Mouse (Mus musculus): ENCODE measurements around the gene Ttc9. TPM values are rescaled to one million over a fixed set of nuclear protein-coding genes. Genes with fewer than 3 reads are reported as not detected.

The Ttc9 gene
- total and polyA plus RNA-seq, 2 experiments: not detected

DNA sequence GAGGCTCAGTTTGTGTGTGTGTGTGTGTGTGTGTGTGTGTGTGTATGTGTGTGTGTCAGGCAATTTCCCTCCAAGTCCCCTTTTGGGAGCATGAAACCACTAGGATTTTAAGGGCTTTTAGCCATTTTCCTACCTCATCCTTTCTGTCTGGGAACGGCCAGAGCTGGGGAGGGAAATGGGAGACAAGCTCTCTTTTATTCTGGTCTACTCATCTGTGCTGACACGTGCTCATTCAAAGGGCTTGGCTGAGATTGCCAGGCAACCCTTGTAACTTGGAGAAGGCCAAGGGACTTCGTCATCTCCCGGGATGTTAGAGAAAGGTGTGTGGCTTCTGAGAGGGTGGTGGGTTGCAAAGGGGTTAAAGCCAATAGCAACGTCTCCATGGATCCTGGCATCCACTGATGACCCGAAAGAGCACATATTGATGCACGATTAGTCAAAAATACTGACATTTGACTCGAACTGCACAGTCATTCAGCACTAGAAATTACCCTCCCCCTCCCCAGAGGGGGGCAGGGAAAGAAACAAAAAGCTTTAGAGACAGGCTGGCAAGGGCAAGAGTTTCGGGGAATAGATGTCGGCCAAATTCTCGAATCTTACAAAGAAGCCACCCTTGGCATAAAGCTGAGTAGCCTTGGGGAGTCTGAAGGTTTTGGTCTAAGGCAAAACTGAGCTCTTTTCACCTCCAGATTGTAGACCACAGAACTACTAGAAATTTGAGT, 11.5 kb downstream of the Ttc9 start:
- no peak for TF ChIP-seq POLR2A (IDR thresholded peaks at IDR 0.05; ENCODE audit: extremely low read depth, insufficient read depth, low read length)
- no peak for TF ChIP-seq CTCF (IDR thresholded peaks at IDR 0.05; ENCODE audit: low read depth, low read length)
- H3K27me3 ChIP-seq (ENCODE audit: control insufficient read depth, insufficient read depth, low read length): peaks cover 2% of the 10 kb centered on the region; the same call in 1 of the 2 replicates
- no peaks in the 10 kb centered on the region for H3K36me3 ChIP-seq (ENCODE audit: control insufficient read depth, insufficient read depth, low read length)
- WGBS: 76% methylated on average over 11 of the region's 11 CpGs
- no peak overlapping the region for H3K4me3 ChIP-seq (ENCODE audit: insufficient read depth, low read depth, low read length)
- no peaks in the 10 kb centered on the region for H3K79me2 ChIP-seq (ENCODE audit: control insufficient read depth, insufficient read depth, low read length)
- no peak overlapping the region for H3K27ac ChIP-seq (replicated peaks; ENCODE audit: insufficient read depth, low read depth, low read length)
- no peaks in the 10 kb centered on the region for H3K4me1 ChIP-seq (ENCODE audit: control insufficient read depth, insufficient read depth, low read length)
- no peak overlapping the region for H3K9ac ChIP-seq (ENCODE audit: low read depth, low read length)
- DNase-seq (ENCODE audit: extremely low read depth, low read depth, low spot score): no peak

DNA sequence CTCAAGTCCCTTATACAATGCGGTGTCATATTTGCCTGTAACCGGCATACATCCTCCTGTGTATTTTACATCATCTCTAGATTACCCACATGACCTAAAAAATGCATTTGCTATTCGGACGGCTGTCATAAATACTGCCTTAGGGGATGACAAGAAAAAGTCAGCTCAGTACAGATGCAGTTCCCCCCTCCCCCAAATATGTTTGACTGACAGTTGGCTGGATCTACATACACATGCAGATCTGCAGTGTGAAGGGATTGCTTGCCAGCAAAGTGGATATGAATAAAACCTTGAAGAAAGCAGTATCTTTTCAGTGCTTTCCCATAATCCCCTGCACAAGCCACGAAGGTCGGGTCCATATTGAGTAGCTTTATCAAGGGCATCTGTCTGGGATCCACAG, 15.8 kb downstream of the Ttc9 start:
- Histone ChIP-seq H3K27me3 (ENCODE audit: control insufficient read depth, insufficient read depth, low read length) (peaks cover 2% of the 10 kb centered on the region; the same call in 1 of the 2 replicates), H3K36me3 (ENCODE audit: control insufficient read depth, insufficient read depth, low read length) (no peaks in the 10 kb centered on the region), H3K79me2 (ENCODE audit: control insufficient read depth, insufficient read depth, low read length) (no peaks in the 10 kb centered on the region), H3K27ac (replicated peaks; ENCODE audit: insufficient read depth, low read depth, low read length) (no peak overlapping the region), H3K4me1 (ENCODE audit: control insufficient read depth, insufficient read depth, low read length) (no peaks in the 10 kb centered on the region), H3K9ac (ENCODE audit: low read depth, low read length) (no peak overlapping the region), H3K4me3 (ENCODE audit: insufficient read depth, low read depth, low read length) (no peak overlapping the region)
- 86% methylated on average over 6 of the region's 6 CpGs for WGBS
- no peak for TF ChIP-seq POLR2A (IDR thresholded peaks at IDR 0.05; ENCODE audit: extremely low read depth, insufficient read depth, low read length)
- TF ChIP-seq CTCF (IDR thresholded peaks at IDR 0.05; ENCODE audit: low read depth, low read length): no peak
- no peak for DNase-seq (ENCODE audit: extremely low read depth, low read depth, low spot score)

DNA sequence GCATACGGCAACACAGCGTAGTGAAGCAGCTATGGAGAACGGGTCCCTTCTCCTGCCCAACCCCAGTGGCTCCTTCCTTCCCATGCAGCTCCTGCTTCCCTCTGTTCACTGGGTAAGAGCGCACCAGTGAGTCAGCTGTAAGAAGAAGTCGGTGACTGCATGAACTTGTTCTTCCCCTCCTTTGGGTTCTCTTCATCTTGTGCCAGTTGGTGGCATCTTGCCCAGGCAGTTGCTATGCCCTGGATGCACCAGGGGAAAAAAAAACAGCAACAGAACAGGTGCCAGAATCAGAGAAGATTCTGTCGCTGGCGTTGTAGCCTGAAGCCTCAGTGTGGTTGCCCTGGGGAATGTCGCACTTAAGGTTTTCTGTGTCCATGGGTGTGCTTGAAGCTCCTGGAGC, 22.3 kb downstream of the Ttc9 start:
- Histone ChIP-seq H3K9ac (ENCODE audit: low read depth, low read length) (no peak overlapping the region), H3K4me1 (ENCODE audit: control insufficient read depth, insufficient read depth, low read length) (no peaks in the 10 kb centered on the region), H3K4me3 (ENCODE audit: insufficient read depth, low read depth, low read length) (no peak overlapping the region), H3K27me3 (ENCODE audit: control insufficient read depth, insufficient read depth, low read length) (no peaks in the 10 kb centered on the region), H3K27ac (replicated peaks; ENCODE audit: insufficient read depth, low read depth, low read length) (no peak overlapping the region), H3K79me2 (ENCODE audit: control insufficient read depth, insufficient read depth, low read length) (no peaks in the 10 kb centered on the region), H3K36me3 (ENCODE audit: control insufficient read depth, insufficient read depth, low read length) (no peaks in the 10 kb centered on the region)
- TF ChIP-seq CTCF (IDR thresholded peaks at IDR 0.05; ENCODE audit: low read depth, low read length) (no peak), POLR2A (IDR thresholded peaks at IDR 0.05; ENCODE audit: extremely low read depth, insufficient read depth, low read length) (no peak)
- no peak for DNase-seq (ENCODE audit: extremely low read depth, low read depth, low spot score)
- WGBS: 88% methylated on average over 8 of the region's 8 CpGs

DNA sequence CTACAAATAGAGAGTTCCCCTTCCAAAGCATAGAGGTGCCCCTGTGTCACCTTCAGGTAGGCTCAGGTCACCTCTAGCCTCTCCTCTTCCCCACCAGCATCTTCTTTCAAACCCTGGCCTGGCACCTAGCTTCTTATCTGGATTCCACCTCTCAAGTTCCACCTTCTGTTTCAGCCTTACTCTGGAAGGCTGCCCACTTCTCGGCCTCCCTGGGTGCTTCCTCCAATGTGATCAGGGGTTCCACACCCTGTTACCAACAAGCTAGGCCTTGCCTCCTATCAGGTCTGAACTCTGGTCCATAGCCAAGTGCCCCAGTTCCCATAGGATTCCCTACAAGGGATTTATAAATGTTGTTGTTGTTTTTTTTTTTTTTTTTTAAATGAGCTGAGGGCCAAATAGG, 26.3 kb downstream of the Ttc9 start:
- 70% methylated on average over 1 of the region's 1 CpGs for WGBS
- no peaks in the 10 kb centered on the region for H3K79me2 ChIP-seq (ENCODE audit: control insufficient read depth, insufficient read depth, low read length)
- no peaks in the 10 kb centered on the region for H3K4me1 ChIP-seq (ENCODE audit: control insufficient read depth, insufficient read depth, low read length)
- TF ChIP-seq POLR2A (IDR thresholded peaks at IDR 0.05; ENCODE audit: extremely low read depth, insufficient read depth, low read length): no peak
- TF ChIP-seq CTCF (IDR thresholded peaks at IDR 0.05; ENCODE audit: low read depth, low read length): no peak
- no peaks in the 10 kb centered on the region for H3K27me3 ChIP-seq (ENCODE audit: control insufficient read depth, insufficient read depth, low read length)
- no peaks in the 10 kb centered on the region for H3K36me3 ChIP-seq (ENCODE audit: control insufficient read depth, insufficient read depth, low read length)
- H3K27ac ChIP-seq (replicated peaks; ENCODE audit: insufficient read depth, low read depth, low read length): no peak overlapping the region
- no peak overlapping the region for H3K4me3 ChIP-seq (ENCODE audit: insufficient read depth, low read depth, low read length)
- DNase-seq (ENCODE audit: extremely low read depth, low read depth, low spot score): no peak
- H3K9ac ChIP-seq (ENCODE audit: low read depth, low read length): no peak overlapping the region

DNA sequence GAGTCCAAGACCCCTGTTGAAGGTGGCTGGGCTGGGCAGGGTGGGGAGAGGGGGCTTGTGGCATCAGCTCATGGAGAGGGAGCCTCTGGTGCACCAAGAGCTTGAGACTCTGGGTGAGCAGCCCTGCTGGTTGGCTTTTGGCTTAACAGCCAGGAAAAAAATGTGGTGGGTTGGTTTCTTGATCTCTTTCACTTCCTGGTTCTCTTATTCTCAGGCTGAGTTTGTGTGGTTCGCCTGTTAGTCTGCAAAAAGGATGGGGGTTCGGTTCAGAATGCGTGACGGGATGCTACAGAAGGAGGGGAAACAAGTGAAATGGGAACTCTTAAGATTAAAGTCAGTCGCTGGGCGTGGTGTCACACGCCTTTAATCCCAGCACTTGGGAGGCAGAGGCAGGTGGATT, 27.0 kb downstream of the Ttc9 start:
- TF ChIP-seq POLR2A (IDR thresholded peaks at IDR 0.05; ENCODE audit: extremely low read depth, insufficient read depth, low read length): no peak
- TF ChIP-seq CTCF (IDR thresholded peaks at IDR 0.05; ENCODE audit: low read depth, low read length): no peak
- Histone ChIP-seq H3K4me1 (ENCODE audit: control insufficient read depth, insufficient read depth, low read length) (no peaks in the 10 kb centered on the region), H3K36me3 (ENCODE audit: control insufficient read depth, insufficient read depth, low read length) (no peaks in the 10 kb centered on the region), H3K27me3 (ENCODE audit: control insufficient read depth, insufficient read depth, low read length) (no peaks in the 10 kb centered on the region), H3K4me3 (ENCODE audit: insufficient read depth, low read depth, low read length) (no peak overlapping the region), H3K27ac (replicated peaks; ENCODE audit: insufficient read depth, low read depth, low read length) (no peak overlapping the region), H3K9ac (ENCODE audit: low read depth, low read length) (no peak overlapping the region), H3K79me2 (ENCODE audit: control insufficient read depth, insufficient read depth, low read length) (no peaks in the 10 kb centered on the region)
- peak; percentile 3 for DNase-seq (ENCODE audit: extremely low read depth, low read depth, low spot score)
- WGBS: 86% methylated on average over 7 of the region's 7 CpGs

DNA sequence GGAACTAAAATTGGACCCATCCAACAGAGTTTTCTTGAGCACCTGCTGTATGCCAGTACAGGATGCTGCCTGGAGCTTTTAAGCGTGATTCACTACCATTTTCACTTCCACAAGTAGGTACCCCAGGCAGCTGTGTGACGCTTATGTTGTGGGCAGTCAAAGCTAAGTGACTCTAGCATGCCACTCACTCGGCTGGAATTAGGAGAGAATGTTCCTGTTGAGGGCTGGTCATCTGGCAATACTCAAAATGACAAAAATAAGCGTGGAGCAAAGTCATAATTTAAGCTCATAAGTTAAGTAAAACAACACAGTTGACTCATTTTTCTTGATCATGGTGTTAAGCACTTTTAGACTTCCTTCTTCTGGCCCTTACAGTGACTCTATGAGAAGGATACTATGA, 31.0 kb downstream of the Ttc9 start:
- no peak for TF ChIP-seq POLR2A (IDR thresholded peaks at IDR 0.05; ENCODE audit: extremely low read depth, insufficient read depth, low read length)
- TF ChIP-seq CTCF (IDR thresholded peaks at IDR 0.05; ENCODE audit: low read depth, low read length): no peak
- no peak overlapping the region for H3K27ac ChIP-seq (replicated peaks; ENCODE audit: insufficient read depth, low read depth, low read length)

More for the DNA sequence above, 31.0 kb downstream of the Ttc9 start:
- no peaks in the 10 kb centered on the region for H3K79me2 ChIP-seq (ENCODE audit: control insufficient read depth, insufficient read depth, low read length)
- no peak overlapping the region for H3K9ac ChIP-seq (ENCODE audit: low read depth, low read length)
- DNase-seq (ENCODE audit: extremely low read depth, low read depth, low spot score): no peak
- H3K27me3 ChIP-seq (ENCODE audit: control insufficient read depth, insufficient read depth, low read length): no peaks in the 10 kb centered on the region
- no peaks in the 10 kb centered on the region for H3K36me3 ChIP-seq (ENCODE audit: control insufficient read depth, insufficient read depth, low read length)
- H3K4me3 ChIP-seq (ENCODE audit: insufficient read depth, low read depth, low read length): no peak overlapping the region
- 83% methylated on average over 4 of the region's 4 CpGs for WGBS
- no peaks in the 10 kb centered on the region for H3K4me1 ChIP-seq (ENCODE audit: control insufficient read depth, insufficient read depth, low read length)
